Mouse (Mus musculus): Measurements from ENCODE around the gene Rbpms2. TPM values are rescaled to one million over a fixed set of nuclear protein-coding genes. Genes with fewer than 3 reads are reported as not detected.
A peak's percentile ranks its signal among the peaks of the same experiment; 100 is the strongest.

The Rbpms2 gene
- total and polyA plus RNA-seq, 3 experiments = 29.4 to 102 (median 32.5) TPM

- 48% methylated on average over 5 of the region's 5 CpGs for WGBS
- Histone ChIP-seq H3K4me1 (ENCODE audit: control insufficient read depth, insufficient read depth, low read length) (peaks cover 13% of the 10 kb centered on the region), H3K27ac (no peak overlapping the region), H3K79me2 (replicated peaks; ENCODE audit: control insufficient read depth, insufficient read depth, low read length) (no peaks in the 10 kb centered on the region), H3K9ac (ENCODE audit: low read depth, low read length) (no peak overlapping the region), H3K36me3 (ENCODE audit: control insufficient read depth, insufficient read depth, low read length) (peaks cover 24% of the 10 kb centered on the region), H3K27me3 (ENCODE audit: control insufficient read depth, insufficient read depth, low read length) (no peaks in the 10 kb centered on the region), H3K4me3 (no peak overlapping the region)
- no peak for DNase-seq
- intact Hi-C loops (cut with DNase I) = no loop called here
- no peak for TF ChIP-seq EP300 (IDR thresholded peaks at IDR 0.05; ENCODE audit: insufficient read depth, low read depth, low read length)
- no peak for TF ChIP-seq CTCF (IDR thresholded peaks at IDR 0.05)
- no peak for TF ChIP-seq POLR2A (IDR thresholded peaks at IDR 0.05; ENCODE audit: insufficient read depth, low read depth, low read length)
Observed at GRCm38 (mm10) chr9:65692959-65693603, 63.6 kb downstream of the Rbpms2 start.

DNA sequence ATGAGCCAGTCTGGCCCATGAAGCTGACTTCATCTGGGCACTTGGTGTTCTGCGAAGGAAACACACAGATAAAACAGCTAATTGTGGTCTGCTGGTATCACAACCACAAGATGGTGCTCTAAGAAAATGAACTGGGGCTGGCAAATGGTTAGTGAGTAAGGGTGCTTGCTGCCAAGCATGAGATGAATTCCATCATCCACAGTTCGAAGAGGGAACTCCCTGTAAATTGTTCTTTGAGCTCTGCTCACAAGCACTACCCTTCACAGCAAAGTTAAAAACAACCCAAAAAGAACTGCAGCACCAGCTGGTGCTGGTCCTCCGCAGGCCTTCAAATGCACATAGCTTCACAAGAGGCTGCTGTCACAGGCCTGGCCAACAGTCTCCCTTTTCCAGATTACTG is 66.2 kb downstream of the Rbpms2 start:
- Histone ChIP-seq H3K27ac (peak overlapping the region; percentile 58), H3K27me3 (ENCODE audit: control insufficient read depth, insufficient read depth, low read length) (no peaks in the 10 kb centered on the region), H3K9ac (ENCODE audit: low read depth, low read length) (no peak overlapping the region), H3K4me1 (ENCODE audit: control insufficient read depth, insufficient read depth, low read length) (peaks cover 13% of the 10 kb centered on the region), H3K36me3 (ENCODE audit: control insufficient read depth, insufficient read depth, low read length) (peaks cover 19% of the 10 kb centered on the region), H3K79me2 (replicated peaks; ENCODE audit: control insufficient read depth, insufficient read depth, low read length) (no peaks in the 10 kb centered on the region), H3K4me3 (no peak overlapping the region)
- intact Hi-C loops (cut with DNase I) = loop anchor here (2.0 to 5.0 kb wide), 2 partner anchors 131 to 152 kb away; partner anchors contain the start of gene Zfp609
- 31% methylated on average over 3 of the region's 3 CpGs for WGBS
- TF ChIP-seq CTCF (IDR thresholded peaks at IDR 0.05) (peak; percentile 79), POLR2A (IDR thresholded peaks at IDR 0.05; ENCODE audit: insufficient read depth, low read depth, low read length) (no peak)
- peak in 1 of 2 experiments; percentile 51 for DNase-seq

DNA sequence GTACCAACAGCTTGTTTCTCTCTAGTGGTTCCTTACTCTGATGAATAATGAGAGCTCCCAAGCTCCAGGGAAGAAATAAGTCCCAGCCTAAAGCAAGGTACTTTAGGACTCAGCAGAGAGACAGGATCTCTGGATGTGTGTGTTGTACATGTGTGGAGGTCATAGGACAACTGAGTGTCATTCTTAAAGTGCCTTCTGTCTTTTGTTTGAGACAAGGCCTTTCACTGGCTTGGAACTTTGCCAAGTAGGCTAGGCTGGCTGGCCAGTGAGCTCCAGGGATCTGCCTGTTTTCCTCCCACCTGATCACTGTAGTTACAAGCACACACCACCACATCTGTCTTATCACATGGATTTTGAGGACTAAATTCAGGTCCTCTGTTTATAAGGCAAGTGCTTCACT is 66.9 kb downstream of the Rbpms2 start:
- H3K9ac ChIP-seq (ENCODE audit: low read depth, low read length) = no peak overlapping the region
- intact Hi-C loops (cut with DNase I) = loop anchor here (5.0 kb wide), 1 partner anchor 151 kb away; no protein-coding TSS in a partner anchor
- H3K79me2 ChIP-seq (replicated peaks; ENCODE audit: control insufficient read depth, insufficient read depth, low read length) = no peaks in the 10 kb centered on the region
- DNase-seq = no peak
- peaks cover 13% of the 10 kb centered on the region for H3K4me1 ChIP-seq (ENCODE audit: control insufficient read depth, insufficient read depth, low read length)
- H3K27ac ChIP-seq = peak overlapping the region; percentile 58
- no peak overlapping the region for H3K4me3 ChIP-seq
- no peaks in the 10 kb centered on the region for H3K27me3 ChIP-seq (ENCODE audit: control insufficient read depth, insufficient read depth, low read length)
- TF ChIP-seq EP300 (IDR thresholded peaks at IDR 0.05; ENCODE audit: insufficient read depth, low read depth, low read length) = no peak
- TF ChIP-seq POLR2A (IDR thresholded peaks at IDR 0.05; ENCODE audit: insufficient read depth, low read depth, low read length) = no peak
- no peak for TF ChIP-seq CTCF (IDR thresholded peaks at IDR 0.05)
- peaks cover 16% of the 10 kb centered on the region for H3K36me3 ChIP-seq (ENCODE audit: control insufficient read depth, insufficient read depth, low read length)

- WGBS = 75% methylated on average over 7 of the region's 7 CpGs
- H3K36me3 ChIP-seq (ENCODE audit: control insufficient read depth, insufficient read depth, low read length) = peaks cover 13% of the 10 kb centered on the region
Observed at GRCm38 (mm10) chr9:65697356-65697755, 67.9 kb downstream of the Rbpms2 start.

GRCm38 (mm10) chr9:65697992-65698391 is 68.5 kb downstream of the Rbpms2 start:
- no peak for DNase-seq
- Histone ChIP-seq H3K79me2 (replicated peaks; ENCODE audit: control insufficient read depth, insufficient read depth, low read length) (no peaks in the 10 kb centered on the region), H3K27me3 (ENCODE audit: control insufficient read depth, insufficient read depth, low read length) (no peaks in the 10 kb centered on the region), H3K4me1 (ENCODE audit: control insufficient read depth, insufficient read depth, low read length) (peaks cover 10% of the 10 kb centered on the region), H3K9ac (ENCODE audit: low read depth, low read length) (no peak overlapping the region), H3K36me3 (ENCODE audit: control insufficient read depth, insufficient read depth, low read length) (peaks cover 13% of the 10 kb centered on the region), H3K27ac (no peak overlapping the region), H3K4me3 (no peak overlapping the region)
- intact Hi-C loops (cut with DNase I) = loop anchor here (5.0 kb wide), 1 partner anchor 149 kb away; no protein-coding TSS in a partner anchor
- TF ChIP-seq POLR2A (IDR thresholded peaks at IDR 0.05; ENCODE audit: insufficient read depth, low read depth, low read length) (no peak), CTCF (IDR thresholded peaks at IDR 0.05) (no peak), EP300 (IDR thresholded peaks at IDR 0.05; ENCODE audit: insufficient read depth, low read depth, low read length) (no peak)

More at GRCm38 (mm10) chr9:65697356-65697755, 67.9 kb downstream of the Rbpms2 start:
- DNase-seq = no peak
- no peak overlapping the region for H3K27ac ChIP-seq
- intact Hi-C loops (cut with DNase I) = loop anchor here (5.0 kb wide), 1 partner anchor 150 kb away; no protein-coding TSS in a partner anchor
- H3K27me3 ChIP-seq (ENCODE audit: control insufficient read depth, insufficient read depth, low read length) = no peaks in the 10 kb centered on the region
- no peak overlapping the region for H3K4me3 ChIP-seq
- no peaks in the 10 kb centered on the region for H3K79me2 ChIP-seq (replicated peaks; ENCODE audit: control insufficient read depth, insufficient read depth, low read length)
- no peak for TF ChIP-seq EP300 (IDR thresholded peaks at IDR 0.05; ENCODE audit: insufficient read depth, low read depth, low read length)
- no peak for TF ChIP-seq POLR2A (IDR thresholded peaks at IDR 0.05; ENCODE audit: insufficient read depth, low read depth, low read length)
- TF ChIP-seq CTCF (IDR thresholded peaks at IDR 0.05) = no peak
- no peak overlapping the region for H3K9ac ChIP-seq (ENCODE audit: low read depth, low read length)
- peaks cover 10% of the 10 kb centered on the region for H3K4me1 ChIP-seq (ENCODE audit: control insufficient read depth, insufficient read depth, low read length)

GRCm38 (mm10) chr9:65700504-65700903 is 71.1 kb downstream of the Rbpms2 start:
- Histone ChIP-seq H3K27me3 (ENCODE audit: control insufficient read depth, insufficient read depth, low read length) (no peaks in the 10 kb centered on the region), H3K27ac (no peak overlapping the region), H3K9ac (ENCODE audit: low read depth, low read length) (no peak overlapping the region), H3K36me3 (ENCODE audit: control insufficient read depth, insufficient read depth, low read length) (peaks cover 13% of the 10 kb centered on the region), H3K79me2 (replicated peaks; ENCODE audit: control insufficient read depth, insufficient read depth, low read length) (no peaks in the 10 kb centered on the region), H3K4me3 (no peak overlapping the region), H3K4me1 (ENCODE audit: control insufficient read depth, insufficient read depth, low read length) (peaks cover 8% of the 10 kb centered on the region)
- TF ChIP-seq CTCF (IDR thresholded peaks at IDR 0.05) = no peak
- intact Hi-C loops (cut with DNase I) = no loop called here
- 85% methylated on average over 6 of the region's 6 CpGs for WGBS
- DNase-seq = no peak

Data from heart, adult 2 months (tissue).